Comparison of ENCODE assay signal across 15 mouse cellular contexts in the genomic region with DNA sequence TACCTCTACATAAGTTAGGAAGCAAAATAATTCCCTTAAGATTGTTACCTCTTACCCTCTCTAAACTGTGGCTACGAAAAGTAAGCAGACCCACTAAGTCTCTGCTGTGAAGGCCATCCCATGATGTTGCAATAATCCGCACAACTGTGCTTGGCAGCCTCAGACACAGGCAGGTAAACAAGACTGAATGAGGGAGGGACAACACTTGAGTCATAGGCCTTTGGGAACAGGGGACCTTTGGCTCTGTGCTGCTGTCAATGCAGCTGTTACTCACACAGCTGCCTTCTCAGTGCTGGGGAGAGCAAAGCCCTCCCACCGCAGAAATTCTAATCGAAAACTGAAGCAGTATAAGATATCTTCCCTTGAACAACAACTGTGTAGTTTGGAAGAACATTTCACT. TPM values are rescaled to one million over a fixed set of nuclear protein-coding genes. Genes with fewer than 3 reads are reported as not detected.
DNase-seq lines count a peak whose midpoint lies in the region; ATAC-seq lines count a peak whose summit lies in the region.
"Had no signal": no experiment of that assay in that cellular context is flagged by ENCODE, and none has a peak within 500 bp of the region (broad histone marks: within the 10 kb centered on the region; RNA-seq: fewer than 3 reads in every experiment).

No protein-coding gene starts in this region.

- H3K36me3 ChIP-seq in liver, embryonic 16.5 days (ENCODE audit: control insufficient read depth, insufficient read depth), result no peaks in the 10 kb centered on the region
- H3K36me3 ChIP-seq: midbrain, embryonic 13.5 days had no signal

- H3K27me3 ChIP-seq in liver, embryonic 16.5 days (ENCODE audit: control insufficient read depth, insufficient read depth, low read depth, low read length), result no peaks in the 10 kb centered on the region
- H3K27me3 ChIP-seq: heart, embryonic 13.5 days; midbrain, embryonic 13.5 days had no signal

- H3K4me2 ChIP-seq in liver, embryonic 16.5 days (ENCODE audit: low read depth, low read length), result no peak overlapping the region
- H3K4me2 ChIP-seq: heart, embryonic 13.5 days; hindbrain, embryonic 14.5 days; midbrain, embryonic 13.5 days had no signal

- no peak overlapping the region for H3K4me3 ChIP-seq in liver, embryonic 16.5 days (ENCODE audit: low read depth, low read length)
- H3K4me3 ChIP-seq: heart, embryonic 13.5 days; midbrain, embryonic 13.5 days had no signal

- 48% methylated on average over 4 of the region's 4 CpGs for WGBS in liver, embryonic 16.5 days (ENCODE audit: insufficient replicate concordance)

- peaks cover 3% of the 10 kb centered on the region for H3K4me1 ChIP-seq in liver, embryonic 16.5 days (ENCODE audit: control insufficient read depth, low read depth, low read length)

- H3K9me3 ChIP-seq in liver, embryonic 16.5 days (replicated peaks; ENCODE audit: control insufficient read depth, low read length), result no peaks in the 10 kb centered on the region

- intact Hi-C loops in heart, postnatal 36 days (cut with DNase I), result no loop called here

- peak; percentile 31 for ATAC-seq in granulocyte monocyte progenitor cell, adult 5-6 weeks (replicated peaks; ENCODE audit: poor library complexity, severe bottlenecking)
- ATAC-seq in liver, embryonic 16.5 days (ENCODE audit: low read depth), result peak; percentile 90
- ATAC-seq: forebrain, embryonic 16.5 days; midbrain, embryonic 13.5 days had no signal

- H3K9ac ChIP-seq in liver, embryonic 16.5 days (ENCODE audit: low read depth, low read length), result no peak overlapping the region
- H3K9ac ChIP-seq: heart, embryonic 13.5 days; hindbrain, embryonic 14.5 days; midbrain, embryonic 13.5 days had no signal

- peak; percentile 31 to 33 for DNase-seq in heart, adult 18-20 months
- no peak for DNase-seq in heart, postnatal 36 days
- peak; percentile 89 for DNase-seq in 416B (ENCODE audit: low read depth)
- DNase-seq in kidney, adult 11 months, result no peak
- no peak for DNase-seq in thymus, adult 18-20 months
- no peak for DNase-seq in left cerebral cortex, adult 8-10 months (ENCODE audit: low spot score in 2 of 2)
- DNase-seq: gastrocnemius, postnatal 14 days; kidney, adult 8-10 months; right cerebral cortex, postnatal 25 days had no signal

- H3K27ac ChIP-seq in liver, embryonic 16.5 days (ENCODE audit: low read length), result no peak overlapping the region; the same call in 1 of the 2 replicates
- H3K27ac ChIP-seq: heart, embryonic 13.5 days; hindbrain, embryonic 14.5 days; midbrain, embryonic 13.5 days had no signal

RNA-seq across cellular contexts. Expression of gene Tec, which starts 10.5 kb away (rescaled TPM):
- total RNA-seq in heart, adult 18-20 months (2021), result 10 to 100 TPM; 15.0 to 16.8 TPM
- total RNA-seq in heart, postnatal 36 days (2021), result 10 to 100 TPM; 11.0 to 16.9 TPM
- total RNA-seq in granulocyte monocyte progenitor cell, adult 5-6 weeks (2014; fragmentation: Nextera tagmentation), result 36.0 and 42.9 TPM in 2 replicates
- total RNA-seq in granulocyte monocyte progenitor cell, adult 5-6 weeks (2017), result 33.9 and 39.8 TPM in 2 replicates
- 5.2 and 5.7 TPM in 2 replicates for polyA plus RNA-seq in liver, embryonic 16.5 days (2015; fragmentation: Nextera tagmentation; extraction: Ambion mirVana)
- total RNA-seq in left cerebral cortex, adult 8-10 months (2022), result 1 to 10 TPM; 2.4 to 6.6 (median 3.9) TPM

RNA-seq across cellular contexts. Expression of gene Slain2, which starts 56.3 kb away (rescaled TPM):
- total RNA-seq in heart, adult 18-20 months (2021), result 100 to 1,000 TPM; 138 to 147 TPM
- 100 to 1,000 TPM; 145 to 163 TPM for total RNA-seq in heart, postnatal 36 days (2021)
- total RNA-seq in granulocyte monocyte progenitor cell, adult 5-6 weeks (2014; fragmentation: Nextera tagmentation), result 44.5 and 60.4 TPM in 2 replicates
- 58.3 and 70.7 TPM in 2 replicates for total RNA-seq in granulocyte monocyte progenitor cell, adult 5-6 weeks (2017)
- polyA plus RNA-seq in liver, embryonic 16.5 days (2015; fragmentation: Nextera tagmentation; extraction: Ambion mirVana), result 3.2 TPM in 2 replicates
- 10 to 100 TPM; 22.9 to 30.2 (median 24.6) TPM for total RNA-seq in left cerebral cortex, adult 8-10 months (2022)

Comparison
In these comparisons a context has a peak if more than half of its experiments do, and no peak if none do; other contexts are left out.
1. DNase-seq: peak in heart, adult 18-20 months (2 of 2) and 416B (single experiment); none in heart, postnatal 36 days (0 of 2), kidney, adult 11 months (single experiment), thymus, adult 18-20 months (0 of 2) and left cerebral cortex, adult 8-10 months (0 of 2).